Mouse (Mus musculus): ENCODE data around the gene Tlx2. TPM values are rescaled to one million over a fixed set of nuclear protein-coding genes. Genes with fewer than 3 reads are reported as not detected.
A peak's percentile ranks its signal among the peaks of the same experiment; 100 is the strongest.

Gene Tlx2
- total RNA-seq (2017) = not detected in 2 replicates

- ATAC-seq (ENCODE audit: extremely low read depth, insufficient number of reproducible peaks, low FRiP score, poor library complexity, severe bottlenecking) = no peak
Observed at GRCm38 (mm10) chr6:83070247-83070310, at the start of gene Tlx2. Gene Tlx2 (minus strand): TSS chr6:83070293.

- no peak for ATAC-seq (ENCODE audit: extremely low read depth, insufficient number of reproducible peaks, low FRiP score, poor library complexity, severe bottlenecking)
Observed at GRCm38 (mm10) chr6:83119734-83120051, 49.6 kb upstream of the Tlx2 start.

GRCm38 (mm10) chr6:83118825-83119733, 49.0 kb upstream of the Tlx2 start:
- ATAC-seq (ENCODE audit: extremely low read depth, insufficient number of reproducible peaks, low FRiP score, poor library complexity, severe bottlenecking) = no peak

DNA sequence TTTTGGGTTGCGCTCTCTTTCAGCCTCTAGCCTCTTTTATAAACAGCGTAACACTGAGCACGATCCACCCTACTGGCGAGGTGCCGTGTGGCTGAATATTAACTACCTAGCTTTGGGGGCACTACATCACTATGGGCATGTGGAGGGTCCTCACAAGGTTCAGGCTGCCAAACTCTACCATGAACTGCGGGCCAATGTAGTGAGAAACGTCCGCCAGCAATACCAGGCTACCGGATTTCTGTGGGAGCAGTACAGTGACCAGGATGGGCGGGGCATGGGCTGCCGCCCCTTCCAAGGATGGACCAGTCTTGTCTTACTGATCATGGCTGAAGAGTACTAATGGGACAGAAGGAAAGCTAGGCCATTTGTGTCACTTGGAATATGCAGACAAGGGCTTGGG, 48.3 kb upstream of the Tlx2 start:
- ATAC-seq (ENCODE audit: extremely low read depth, insufficient number of reproducible peaks, low FRiP score, poor library complexity, severe bottlenecking) = no peak

GRCm38 (mm10) chr6:83117616-83118015, 47.5 kb upstream of the Tlx2 start:
- no peak for ATAC-seq (ENCODE audit: extremely low read depth, insufficient number of reproducible peaks, low FRiP score, poor library complexity, severe bottlenecking)

DNA sequence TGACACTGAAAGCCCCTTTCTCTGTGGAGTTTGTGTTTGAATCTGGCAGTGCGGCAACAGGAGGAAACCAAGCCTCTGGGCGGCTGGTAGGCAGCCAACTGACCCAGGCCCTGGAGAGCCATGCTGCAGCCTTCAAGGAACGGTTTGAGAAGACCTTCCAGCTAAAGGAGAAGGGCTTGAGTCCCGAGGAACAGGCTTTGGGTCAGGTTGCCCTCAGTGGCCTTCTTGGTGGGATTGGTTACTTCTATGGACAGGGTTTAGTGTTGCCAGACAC, 47.0 kb upstream of the Tlx2 start:
- no peak for ATAC-seq (ENCODE audit: extremely low read depth, insufficient number of reproducible peaks, low FRiP score, poor library complexity, severe bottlenecking)

- no peak for ATAC-seq (ENCODE audit: extremely low read depth, insufficient number of reproducible peaks, low FRiP score, poor library complexity, severe bottlenecking)
Observed at GRCm38 (mm10) chr6:83116373-83117164, 46.5 kb upstream of the Tlx2 start.

- no peak for ATAC-seq (ENCODE audit: extremely low read depth, insufficient number of reproducible peaks, low FRiP score, poor library complexity, severe bottlenecking)
Observed at GRCm38 (mm10) chr6:83115682-83116372, 45.7 kb upstream of the Tlx2 start.

- peak; percentile 88 for ATAC-seq (ENCODE audit: extremely low read depth, insufficient number of reproducible peaks, low FRiP score, poor library complexity, severe bottlenecking)
Observed at GRCm38 (mm10) chr6:83115011-83115671, 45.0 kb upstream of the Tlx2 start, which contains the start of gene Mogs. Gene Mogs (plus strand): TSS chr6:83115496.

DNA sequence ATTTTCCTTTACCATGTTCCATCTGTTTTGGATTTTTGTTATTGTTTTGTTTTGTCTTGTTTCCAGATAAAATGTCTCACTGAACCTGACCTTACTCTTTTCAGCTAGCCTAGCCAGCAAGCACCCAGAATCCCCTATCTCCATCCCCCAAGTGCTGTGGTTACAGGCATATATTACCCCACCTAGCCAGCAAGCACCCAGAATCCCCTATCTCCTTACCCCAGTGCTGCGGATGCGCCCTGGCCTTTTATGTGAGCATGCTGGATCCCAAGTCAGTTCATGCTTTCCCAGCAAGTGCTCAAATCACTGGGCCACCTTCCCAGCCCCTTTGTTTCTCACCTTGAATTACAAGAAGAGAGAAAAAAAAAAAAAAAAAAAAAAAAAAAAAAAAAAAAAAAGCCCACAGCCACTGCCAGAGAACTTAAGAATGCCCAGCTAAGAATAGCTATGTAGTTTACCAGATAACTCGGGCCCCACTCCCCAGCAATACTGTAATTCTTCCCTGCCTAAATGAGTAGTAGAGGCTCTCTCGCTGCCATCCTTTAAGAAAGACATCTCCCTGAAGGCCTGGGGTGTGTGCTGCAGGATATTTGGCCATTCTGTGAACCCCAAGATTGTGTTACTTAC, 41.5 kb upstream of the Tlx2 start:
- ATAC-seq (ENCODE audit: extremely low read depth, insufficient number of reproducible peaks, low FRiP score, poor library complexity, severe bottlenecking) = no peak

DNA sequence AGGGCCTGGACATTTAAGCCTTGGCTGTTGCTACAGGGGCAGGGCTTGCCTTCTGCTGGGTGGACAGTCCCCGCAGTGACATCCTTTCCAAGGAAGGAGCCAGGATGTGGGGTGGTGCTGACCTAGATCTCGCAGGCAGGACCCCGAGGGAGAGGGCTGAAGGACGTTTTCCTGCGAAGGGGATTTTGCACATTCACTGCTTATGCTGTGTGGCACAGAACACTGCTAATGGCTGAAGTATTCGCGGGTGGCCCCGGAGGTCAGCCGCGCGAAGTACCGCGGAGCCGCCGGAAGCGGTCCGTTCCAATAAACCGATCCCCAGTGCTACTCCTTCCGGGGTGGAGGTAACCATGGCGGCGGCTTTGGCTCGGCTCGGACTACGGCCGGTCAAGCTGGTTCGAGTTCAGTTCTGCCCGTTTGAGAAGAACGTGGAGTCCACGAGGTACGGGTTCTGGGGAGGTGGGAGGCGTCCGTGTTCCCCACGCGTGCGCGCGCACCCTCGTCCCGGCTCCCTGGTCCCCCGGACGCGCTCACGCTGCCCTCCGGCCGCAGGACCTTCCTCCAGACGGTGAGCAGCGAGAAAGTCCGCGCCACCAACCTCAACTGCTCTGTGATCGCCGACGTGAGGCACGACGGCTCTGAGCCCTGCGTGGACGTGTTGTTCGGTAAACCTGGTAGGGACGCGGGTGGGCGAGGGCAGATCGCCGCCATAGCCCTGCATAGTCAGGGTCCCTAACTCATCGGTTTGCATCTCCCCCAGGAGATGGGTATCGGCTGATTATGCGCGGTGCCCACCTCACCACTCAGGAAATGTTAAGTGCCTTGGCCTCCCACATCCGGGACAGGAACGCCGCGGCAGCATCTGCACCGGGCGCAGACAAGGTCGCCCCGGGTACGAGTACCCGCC, 38.9 kb upstream of the Tlx2 start, which contains the start of gene Mrpl53:
Gene Mrpl53 (plus strand): TSS at position 279 of the 907 bp plus-strand sequence.
- peak; percentile 74 for ATAC-seq (ENCODE audit: extremely low read depth, insufficient number of reproducible peaks, low FRiP score, poor library complexity, severe bottlenecking)

DNA sequence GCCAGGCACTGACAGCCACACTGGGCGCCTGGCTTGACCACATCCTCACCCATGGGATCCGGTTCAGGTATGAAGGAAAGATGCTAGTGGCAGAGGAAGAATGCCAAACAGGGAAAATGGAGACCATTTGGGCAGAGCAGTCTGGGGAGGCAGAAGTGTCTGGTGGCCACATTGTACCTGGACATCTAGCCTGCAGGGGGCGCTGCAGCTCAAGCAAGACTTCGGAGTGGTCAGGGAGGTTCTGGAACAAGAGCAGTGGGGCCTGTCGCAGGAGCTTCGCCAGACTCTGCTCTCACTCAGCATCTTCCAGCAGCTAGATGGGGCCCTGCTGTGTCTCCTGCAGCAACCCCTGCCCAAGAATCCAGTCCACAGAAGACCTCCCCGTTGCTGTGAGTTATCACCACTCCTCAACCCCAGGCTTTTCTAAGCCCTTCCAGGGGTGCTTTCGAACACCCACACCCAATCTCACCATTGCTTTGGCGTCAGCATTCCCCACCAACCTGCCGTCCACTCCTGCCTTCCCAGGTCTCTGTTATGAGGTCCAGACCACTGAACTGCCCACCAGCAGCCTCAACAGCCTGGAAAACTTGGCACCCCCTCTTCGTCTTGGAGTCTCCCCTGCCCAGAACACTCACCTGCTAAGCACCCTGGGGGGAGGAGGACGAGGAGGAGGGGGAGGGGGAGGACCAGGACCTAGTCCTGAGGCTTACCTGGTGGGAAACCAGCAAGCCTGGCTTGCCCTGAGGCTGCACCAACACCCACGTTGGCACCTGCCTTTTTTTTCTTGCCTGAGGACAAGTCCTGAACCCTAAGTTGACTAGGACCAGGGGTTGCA, 37.7 kb upstream of the Tlx2 start:
- peak; percentile 80 for ATAC-seq (ENCODE audit: extremely low read depth, insufficient number of reproducible peaks, low FRiP score, poor library complexity, severe bottlenecking)

DNA sequence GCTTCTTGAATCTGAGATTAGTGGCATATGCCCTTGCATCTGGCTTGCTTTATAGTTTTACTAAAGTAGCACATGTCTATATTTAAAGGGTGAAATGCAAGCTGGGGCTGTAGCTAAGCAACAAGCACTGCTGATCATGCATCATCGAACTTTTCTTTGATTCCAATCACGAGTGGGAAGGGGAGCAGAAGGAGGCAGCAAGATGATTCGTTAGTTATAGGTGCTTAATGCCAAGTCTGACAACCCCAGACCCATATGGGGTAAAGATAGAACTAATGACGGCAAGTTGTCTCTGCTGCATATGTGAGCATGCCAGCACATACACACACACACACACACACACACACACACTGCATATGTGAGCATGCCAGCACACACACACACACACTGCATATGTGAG, 34.1 kb upstream of the Tlx2 start:
- no peak for ATAC-seq (ENCODE audit: extremely low read depth, insufficient number of reproducible peaks, low FRiP score, poor library complexity, severe bottlenecking)

- ATAC-seq (ENCODE audit: extremely low read depth, insufficient number of reproducible peaks, low FRiP score, poor library complexity, severe bottlenecking) = no peak
Observed at GRCm38 (mm10) chr6:83103130-83103650, 33.1 kb upstream of the Tlx2 start.

GRCm38 (mm10) chr6:83101688-83102556, 31.8 kb upstream of the Tlx2 start:
- ATAC-seq (ENCODE audit: extremely low read depth, insufficient number of reproducible peaks, low FRiP score, poor library complexity, severe bottlenecking) = peak; percentile 45; the same call in 1 of the 2 replicates

- peak; percentile 87 for ATAC-seq (ENCODE audit: extremely low read depth, insufficient number of reproducible peaks, low FRiP score, poor library complexity, severe bottlenecking)
Observed at GRCm38 (mm10) chr6:83101316-83101687, 31.2 kb upstream of the Tlx2 start, which contains the start of the genes Ccdc142 and Gm42688. Gene Ccdc142 (plus strand): TSS chr6:83101601. Gene Gm42688 (plus strand): TSS chr6:83101617.

Measured in neutrophil, adult 5-6 weeks (primary cell).